Mouse (Mus musculus): Measurements from ENCODE around the gene Htr3b. TPM values are rescaled to one million over a fixed set of nuclear protein-coding genes. Genes with fewer than 3 reads are reported as not detected.

Gene Htr3b
- polyA plus RNA-seq, 1 experiment = not detected

GRCm38 (mm10) chr9:48942349-48942748 is 22.4 kb downstream of the Htr3b start:
- Histone ChIP-seq H3K36me3 (ENCODE audit: control insufficient read depth, insufficient read depth, low read length) (no peaks in the 10 kb centered on the region), H3K27me3 (ENCODE audit: control insufficient read depth, insufficient read depth, low read length) (no peaks in the 10 kb centered on the region), H3K4me1 (replicated peaks; ENCODE audit: control insufficient read depth, insufficient read depth, low read length) (no peaks in the 10 kb centered on the region), H3K4me3 (ENCODE audit: control insufficient read depth, insufficient read depth, low read length) (no peak overlapping the region), H3K27ac (ENCODE audit: control insufficient read depth, insufficient read depth, low read length) (no peak overlapping the region)
- no peak for DNase-seq
- 82% methylated on average over 1 of the region's 1 CpGs for WGBS
- TF ChIP-seq CTCF (IDR thresholded peaks at IDR 0.05; ENCODE audit: borderline replicate concordance, control insufficient read depth, extremely low read depth, insufficient read depth, low read length, poor library complexity) = no peak
- no peak for TF ChIP-seq POLR2A (IDR thresholded peaks at IDR 0.05; ENCODE audit: control insufficient read depth, extremely low read depth, insufficient read depth, low read length, poor library complexity)

DNA sequence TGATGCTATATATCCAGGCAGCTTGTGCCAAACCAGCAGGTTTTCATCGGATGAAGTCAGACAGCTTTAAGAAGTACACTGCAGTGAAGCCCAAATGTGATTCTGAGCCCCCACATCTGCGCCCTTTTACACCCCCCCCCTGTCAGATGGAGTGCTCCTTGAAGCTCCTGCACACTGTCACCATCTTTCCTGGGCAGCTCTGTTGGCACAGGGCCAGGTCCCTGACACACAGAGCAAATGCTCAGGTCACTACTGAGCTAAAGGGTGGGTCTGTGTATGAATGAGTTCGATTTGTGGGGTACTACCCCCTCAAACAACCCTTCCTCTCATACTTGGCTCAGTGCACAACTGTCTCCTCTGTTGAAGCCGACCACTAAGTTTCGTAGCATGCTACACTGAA is 35.4 kb downstream of the Htr3b start:
- 88% methylated on average over 5 of the region's 5 CpGs for WGBS
- TF ChIP-seq POLR2A (IDR thresholded peaks at IDR 0.05; ENCODE audit: control insufficient read depth, extremely low read depth, insufficient read depth, low read length, poor library complexity) (no peak), CTCF (IDR thresholded peaks at IDR 0.05; ENCODE audit: borderline replicate concordance, control insufficient read depth, extremely low read depth, insufficient read depth, low read length, poor library complexity) (no peak)
- DNase-seq = no peak

DNA sequence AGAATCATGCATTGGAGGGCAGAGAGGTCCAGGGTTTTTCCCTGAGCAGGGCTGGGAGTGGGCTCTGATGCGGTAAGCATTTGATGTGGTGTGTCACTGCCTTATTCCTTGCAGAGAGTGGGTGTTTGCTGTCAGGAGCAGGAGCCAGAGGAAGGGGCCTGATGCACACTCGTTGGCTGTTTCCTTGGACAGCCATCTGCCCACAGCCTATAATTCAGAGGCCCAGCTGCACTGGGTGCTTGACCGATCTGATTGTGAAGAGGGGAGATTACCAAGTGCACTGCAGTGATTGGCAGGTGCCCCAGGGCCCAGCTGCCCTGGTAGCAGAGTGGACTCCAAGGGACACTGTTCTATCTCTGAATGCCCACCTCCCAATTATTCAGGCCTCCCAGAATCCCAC is 36.0 kb downstream of the Htr3b start:
- WGBS = 71% methylated on average over 3 of the region's 3 CpGs
- no peaks in the 10 kb centered on the region for H3K36me3 ChIP-seq (ENCODE audit: control insufficient read depth, insufficient read depth, low read length)
- no peak for DNase-seq
- no peak overlapping the region for H3K27ac ChIP-seq (ENCODE audit: control insufficient read depth, insufficient read depth, low read length)
- no peak for TF ChIP-seq POLR2A (IDR thresholded peaks at IDR 0.05; ENCODE audit: control insufficient read depth, extremely low read depth, insufficient read depth, low read length, poor library complexity)
- no peak for TF ChIP-seq CTCF (IDR thresholded peaks at IDR 0.05; ENCODE audit: borderline replicate concordance, control insufficient read depth, extremely low read depth, insufficient read depth, low read length, poor library complexity)
- no peaks in the 10 kb centered on the region for H3K4me1 ChIP-seq (replicated peaks; ENCODE audit: control insufficient read depth, insufficient read depth, low read length)
- H3K27me3 ChIP-seq (ENCODE audit: control insufficient read depth, insufficient read depth, low read length) = no peaks in the 10 kb centered on the region
- no peak overlapping the region for H3K4me3 ChIP-seq (ENCODE audit: control insufficient read depth, insufficient read depth, low read length)

More for the DNA sequence above, 35.4 kb downstream of the Htr3b start:
- Histone ChIP-seq H3K4me1 (replicated peaks; ENCODE audit: control insufficient read depth, insufficient read depth, low read length) (no peaks in the 10 kb centered on the region), H3K27me3 (ENCODE audit: control insufficient read depth, insufficient read depth, low read length) (no peaks in the 10 kb centered on the region), H3K36me3 (ENCODE audit: control insufficient read depth, insufficient read depth, low read length) (no peaks in the 10 kb centered on the region), H3K27ac (ENCODE audit: control insufficient read depth, insufficient read depth, low read length) (no peak overlapping the region), H3K4me3 (ENCODE audit: control insufficient read depth, insufficient read depth, low read length) (no peak overlapping the region)

GRCm38 (mm10) chr9:48916011-48916788 is 48.6 kb downstream of the Htr3b start:
- H3K36me3 ChIP-seq (ENCODE audit: control insufficient read depth, insufficient read depth, low read length) = no peaks in the 10 kb centered on the region
- TF ChIP-seq POLR2A (IDR thresholded peaks at IDR 0.05; ENCODE audit: control insufficient read depth, extremely low read depth, insufficient read depth, low read length, poor library complexity) (no peak), CTCF (IDR thresholded peaks at IDR 0.05; ENCODE audit: borderline replicate concordance, control insufficient read depth, extremely low read depth, insufficient read depth, low read length, poor library complexity) (no peak)
- no peak for DNase-seq
- H3K27me3 ChIP-seq (ENCODE audit: control insufficient read depth, insufficient read depth, low read length) = no peaks in the 10 kb centered on the region
- WGBS = 88% methylated on average over 18 of the region's 18 CpGs
- no peak overlapping the region for H3K4me3 ChIP-seq (ENCODE audit: control insufficient read depth, insufficient read depth, low read length)
- H3K27ac ChIP-seq (ENCODE audit: control insufficient read depth, insufficient read depth, low read length) = no peak overlapping the region
- no peaks in the 10 kb centered on the region for H3K4me1 ChIP-seq (replicated peaks; ENCODE audit: control insufficient read depth, insufficient read depth, low read length)

DNA sequence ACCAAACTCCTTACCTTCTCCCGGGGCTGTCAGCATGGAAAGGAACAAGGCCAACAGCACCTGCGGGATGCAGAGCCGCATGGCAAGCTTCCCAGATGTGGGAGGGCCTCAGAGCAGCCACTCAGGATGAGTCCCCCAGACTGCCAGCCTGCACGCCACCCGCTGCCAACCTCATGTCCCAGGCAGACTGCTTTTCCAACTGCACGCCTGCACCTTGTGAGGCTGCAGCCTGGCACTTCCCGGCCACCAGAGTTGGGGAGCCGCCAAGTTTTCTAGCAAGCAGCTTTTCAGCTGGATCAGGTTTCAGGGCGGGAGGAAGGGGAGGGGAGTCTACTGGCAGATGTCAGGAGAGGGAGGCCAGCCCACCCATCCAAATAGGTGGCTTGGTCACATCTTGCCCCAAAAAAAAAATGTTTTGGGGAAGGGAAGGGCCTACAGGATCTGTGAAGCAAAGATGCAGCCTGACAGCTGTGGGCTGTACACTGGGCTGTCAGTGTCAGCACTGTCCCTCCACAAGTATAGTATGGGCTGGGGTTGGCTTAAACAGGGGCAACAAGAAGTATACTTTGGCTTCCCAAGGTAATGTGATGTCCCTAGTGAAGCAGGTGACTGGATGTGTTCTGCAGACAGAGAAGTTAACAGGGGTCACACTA is 53.8 kb downstream of the Htr3b start, which contains the start of gene Htr3a:
Gene Htr3a (minus strand): TSS at position 215 of the 653 bp plus-strand sequence.
- DNase-seq = no peak
- 18% methylated on average over 9 of the region's 9 CpGs for WGBS
- no peak within 1 kb of the TSS for H3K27ac ChIP-seq (ENCODE audit: control insufficient read depth, insufficient read depth, low read length)
- no peaks in the 10 kb centered on the region for H3K4me1 ChIP-seq (replicated peaks; ENCODE audit: control insufficient read depth, insufficient read depth, low read length)
- H3K4me3 ChIP-seq (ENCODE audit: control insufficient read depth, insufficient read depth, low read length) = no peak within 1 kb of the TSS
- no peaks in the 10 kb centered on the region for H3K36me3 ChIP-seq (ENCODE audit: control insufficient read depth, insufficient read depth, low read length)
- TF ChIP-seq CTCF (IDR thresholded peaks at IDR 0.05; ENCODE audit: borderline replicate concordance, control insufficient read depth, extremely low read depth, insufficient read depth, low read length, poor library complexity) = no peak
- no peak for TF ChIP-seq POLR2A (IDR thresholded peaks at IDR 0.05; ENCODE audit: control insufficient read depth, extremely low read depth, insufficient read depth, low read length, poor library complexity)
- H3K27me3 ChIP-seq (ENCODE audit: control insufficient read depth, insufficient read depth, low read length) = no peaks in the 10 kb centered on the region

GRCm38 (mm10) chr9:48904421-48904820 is 60.4 kb downstream of the Htr3b start:
- Histone ChIP-seq H3K27ac (ENCODE audit: control insufficient read depth, insufficient read depth, low read length) (no peak overlapping the region), H3K36me3 (ENCODE audit: control insufficient read depth, insufficient read depth, low read length) (no peaks in the 10 kb centered on the region), H3K4me1 (replicated peaks; ENCODE audit: control insufficient read depth, insufficient read depth, low read length) (no peaks in the 10 kb centered on the region), H3K4me3 (ENCODE audit: control insufficient read depth, insufficient read depth, low read length) (no peak overlapping the region), H3K27me3 (ENCODE audit: control insufficient read depth, insufficient read depth, low read length) (no peaks in the 10 kb centered on the region)
- WGBS = 80% methylated on average over 5 of the region's 5 CpGs
- no peak for TF ChIP-seq CTCF (IDR thresholded peaks at IDR 0.05; ENCODE audit: borderline replicate concordance, control insufficient read depth, extremely low read depth, insufficient read depth, low read length, poor library complexity)
- no peak for TF ChIP-seq POLR2A (IDR thresholded peaks at IDR 0.05; ENCODE audit: control insufficient read depth, extremely low read depth, insufficient read depth, low read length, poor library complexity)
- DNase-seq = no peak

Measured in thymus, adult 2 months (tissue).